Mouse (Mus musculus) MEL (cell line): ENCODE measurements around the gene Gm21897. TPM values are rescaled to one million over a fixed set of nuclear protein-coding genes. Genes with fewer than 3 reads are reported as not detected.

Experiments
- DNase-seq: peaks from one replicate; pipeline ENCODE4 v3.0.0; 2011; ENCODE audit warnings: low read depth, low spot score
- H3K27ac ChIP-seq: 2 replicates; pipeline ENCODE4 v1.5.1; 2012; ENCODE audit warnings: low read depth, mild to moderate bottlenecking, control low read depth, low read length, moderate library complexity; ENCODE audit not compliant: control insufficient read depth
- H3K27me3 ChIP-seq, 2 experiments: fragments of 150-350 bp in 1 of 2; sonication (generic) in 1 of 2; 2 replicates each; pipeline ENCODE4 v1.6.1; 2012; ENCODE audit warnings: low read length in 2 of 2, mild to moderate bottlenecking in 2 of 2, improper control_type of control experiment in 1 of 2, moderate library complexity in 1 of 2; ENCODE audit not compliant: insufficient read depth in 2 of 2, control insufficient read depth in 1 of 2
- H3K36me3 ChIP-seq, 2 experiments: 2 replicates each; pipeline ENCODE4 v1.6.1; 2012 to 2014; ENCODE audit warnings: low read length in 2 of 2, improper control_type of control experiment in 1 of 2, inconsistent platforms in 1 of 2, mild to moderate bottlenecking in 1 of 2; ENCODE audit not compliant: insufficient read depth in 2 of 2, control insufficient read depth in 1 of 2
- H3K4me1 ChIP-seq, 2 experiments: fragments of 150-350 bp in 1 of 2; sonication (generic) in 1 of 2; 2 replicates each; pipeline ENCODE4 v1.6.1; 2012; ENCODE audit warnings: low read length in 2 of 2, improper control_type of control experiment in 1 of 2, mild to moderate bottlenecking in 1 of 2; ENCODE audit not compliant: insufficient read depth in 2 of 2, control insufficient read depth in 1 of 2
- H3K4me3 ChIP-seq, 2 experiments: fragments of 150-350 bp in 1 of 2; sonication (generic) in 1 of 2; 2 replicates each; pipeline ENCODE4 v1.5.1; 2012; ENCODE audit warnings: low read depth in 2 of 2, low read length in 2 of 2, mild to moderate bottlenecking in 2 of 2, moderate library complexity in 2 of 2, control low read depth in 1 of 2, improper control_type of control experiment in 1 of 2; ENCODE audit not compliant: control insufficient read depth in 1 of 2, insufficient read depth in 1 of 2
- H3K79me2 ChIP-seq: 2 replicates; pipeline ENCODE4 v1.6.1; 2012; ENCODE audit warnings: mild to moderate bottlenecking, low read length, moderate library complexity; ENCODE audit not compliant: control insufficient read depth, poor library complexity, insufficient read depth
- H3K9ac ChIP-seq: 2 replicates; pipeline ENCODE4 v1.6.1; 2012; ENCODE audit warnings: low read depth, mild to moderate bottlenecking, control low read depth, low read length, moderate library complexity; ENCODE audit not compliant: control insufficient read depth, poor library complexity, severe bottlenecking
- H3K9me3 ChIP-seq: fragments of 150-350 bp; sonication (generic); replicated peaks from 2 replicates; pipeline ENCODE4 v1.6.1; 2012; ENCODE audit warnings: mild to moderate bottlenecking, low read length, improper control_type of control experiment, moderate library complexity; ENCODE audit not compliant: insufficient read depth
- BHLHE40 ChIP-seq: IDR thresholded peaks from 2 replicates; pipeline ENCODE4 v1.6.1; 2012; ENCODE audit warnings: low read depth, mild to moderate bottlenecking, inconsistent platforms, low read length, improper control_type of control experiment, borderline replicate concordance
- CHD1 ChIP-seq: IDR thresholded peaks from 2 replicates; pipeline ENCODE4 v1.6.1; 2012; ENCODE audit warnings: low read depth, mild to moderate bottlenecking, inconsistent platforms, low read length, improper control_type of control experiment
- CHD2 ChIP-seq: IDR thresholded peaks from 2 replicates; pipeline ENCODE4 v1.6.1; 2011; ENCODE audit warnings: low read length, improper control_type of control experiment
- CTCF ChIP-seq, 3 experiments: IDR thresholded peaks in 2 of 3; conservative IDR thresholded peaks in 1 of 3; 2 replicates each; pipeline ENCODE4 v1.5.1; 2011 to 2012; ENCODE audit warnings: low read length in 3 of 3, low read depth in 2 of 3, mild to moderate bottlenecking in 2 of 3, improper control_type of control experiment in 1 of 3, inconsistent platforms in 1 of 3, mixed read lengths in 1 of 3, moderate library complexity in 1 of 3; ENCODE audit not compliant: control insufficient read depth in 1 of 3, insufficient read depth in 1 of 3, poor library complexity in 1 of 3, severe bottlenecking in 1 of 3
- E2F4 ChIP-seq: IDR thresholded peaks from 2 replicates; pipeline ENCODE4 v1.6.1; 2011; ENCODE audit warnings: low read depth, low read length, improper control_type of control experiment, borderline replicate concordance
- ETS1 ChIP-seq: IDR thresholded peaks from 2 replicates; pipeline ENCODE4 v1.6.1; 2012; ENCODE audit warnings: low read depth, mild to moderate bottlenecking, inconsistent platforms, low read length, improper control_type of control experiment, moderate library complexity
- GABPA ChIP-seq: IDR thresholded peaks from 2 replicates; pipeline ENCODE4 v1.6.1; 2012; ENCODE audit warnings: low read depth, mild to moderate bottlenecking, inconsistent platforms, low read length, improper control_type of control experiment, moderate library complexity
- GATA1 ChIP-seq: IDR thresholded peaks from 2 replicates; pipeline ENCODE4 v1.6.1; 2011; ENCODE audit warnings: low read depth, low read length, improper control_type of control experiment
- HCFC1 ChIP-seq: IDR thresholded peaks from 2 replicates; pipeline ENCODE4 v1.6.1; 2012; ENCODE audit warnings: low read depth, mild to moderate bottlenecking, inconsistent platforms, low read length, improper control_type of control experiment, moderate library complexity
- JUND ChIP-seq: IDR thresholded peaks from 2 replicates; pipeline ENCODE4 v1.6.1; 2011; ENCODE audit warnings: low read depth, mild to moderate bottlenecking, improper control_type of control experiment, low read length
- KAT2A ChIP-seq: conservative IDR thresholded peaks from 2 replicates; pipeline ENCODE4 v1.6.1; 2012; ENCODE audit warnings: low read depth, low read length, improper control_type of control experiment, inconsistent platforms
- MAZ ChIP-seq: IDR thresholded peaks from 2 replicates; pipeline ENCODE4 v1.6.1; 2012; ENCODE audit warnings: low read depth, mild to moderate bottlenecking, inconsistent platforms, low read length, improper control_type of control experiment
- MEF2A ChIP-seq: IDR thresholded peaks from 2 replicates; pipeline ENCODE4 v1.6.1; 2014; ENCODE audit warnings: low read depth, mild to moderate bottlenecking, inconsistent platforms, low read length, improper control_type of control experiment; ENCODE audit not compliant: poor library complexity, insufficient replicate concordance, severe bottlenecking; ENCODE audit errors: extremely low read depth
- MYB ChIP-seq: IDR thresholded peaks from 2 replicates; pipeline ENCODE4 v1.6.1; 2011; ENCODE audit warnings: mild to moderate bottlenecking, low read depth, low read length, improper control_type of control experiment
- MYC ChIP-seq: IDR thresholded peaks from 2 replicates; pipeline ENCODE4 v1.6.1; 2011; ENCODE audit warnings: low read depth, mild to moderate bottlenecking, low read length, improper control_type of control experiment, moderate library complexity
- NELFE ChIP-seq: IDR thresholded peaks from 2 replicates; pipeline ENCODE4 v1.6.1; 2011; ENCODE audit warnings: low read depth, low read length, improper control_type of control experiment
- POLR2A ChIP-seq, 2 experiments: IDR thresholded peaks; 2 replicates each; pipeline ENCODE4 v1.6.1; 2011 to 2012; ENCODE audit warnings: low read length in 2 of 2, mild to moderate bottlenecking in 2 of 2, control low read depth in 1 of 2, improper control_type of control experiment in 1 of 2, low read depth in 1 of 2, moderate library complexity in 1 of 2; ENCODE audit not compliant: control insufficient read depth in 1 of 2, insufficient read depth in 1 of 2, poor library complexity in 1 of 2
- POLR2AphosphoS5 ChIP-seq: IDR thresholded peaks from 2 replicates; pipeline ENCODE4 v1.6.1; 2012; ENCODE audit warnings: low read depth, borderline replicate concordance, mild to moderate bottlenecking, inconsistent platforms, low read length, moderate library complexity, mixed read lengths
- RCOR1 ChIP-seq: IDR thresholded peaks from 2 replicates; pipeline ENCODE4 v1.6.1; 2012; ENCODE audit warnings: low read depth, mild to moderate bottlenecking, inconsistent platforms, low read length, improper control_type of control experiment
- SIN3A ChIP-seq: IDR thresholded peaks from 2 replicates; pipeline ENCODE4 v1.6.1; 2012; ENCODE audit warnings: low read length, improper control_type of control experiment, inconsistent platforms
- TAL1 ChIP-seq: IDR thresholded peaks from 2 replicates; pipeline ENCODE4 v1.6.1; 2012; ENCODE audit warnings: mild to moderate bottlenecking, inconsistent platforms, low read length, moderate library complexity, mixed read lengths
- UBTF ChIP-seq: IDR thresholded peaks from 2 replicates; pipeline ENCODE4 v1.6.1; 2012; ENCODE audit warnings: low read depth, mild to moderate bottlenecking, inconsistent platforms, low read length, improper control_type of control experiment, moderate library complexity, borderline replicate concordance; ENCODE audit not compliant: insufficient read depth
- USF1 ChIP-seq: IDR thresholded peaks from 2 replicates; pipeline ENCODE4 v1.6.1; 2014; ENCODE audit warnings: low read depth, mild to moderate bottlenecking, inconsistent platforms, low read length, improper control_type of control experiment, moderate library complexity
- USF2 ChIP-seq, 2 experiments: IDR thresholded peaks; 2 replicates each; pipeline ENCODE4 v1.6.1; 2011 to 2012; ENCODE audit warnings: improper control_type of control experiment in 2 of 2, low read length in 2 of 2, borderline replicate concordance in 1 of 2, inconsistent platforms in 1 of 2, low read depth in 1 of 2, mild to moderate bottlenecking in 1 of 2; ENCODE audit not compliant: insufficient read depth in 1 of 2
- ZNF384 ChIP-seq: IDR thresholded peaks from 2 replicates; pipeline ENCODE4 v1.6.1; 2012; ENCODE audit warnings: low read depth, mild to moderate bottlenecking, inconsistent platforms, low read length, improper control_type of control experiment
- polyA plus RNA-seq, 2 experiments: library from polyadenylated mRNA; stranded (reverse) in 1 of 2; unstranded in 1 of 2; fragments of >175 nt in 1 of 2; fragments of >200 nt in 1 of 2; gene quantifications; 2 replicates each; pipeline versions ENCODE4 v1.2.1 to v1.2.4; 2012; ENCODE audit warnings: low replicate concordance in 2 of 2, low read depth in 1 of 2; ENCODE audit not compliant: insufficient read length in 2 of 2, insufficient read depth in 1 of 2, missing spikeins in 1 of 2
- total RNA-seq: library from RNA; depleted of rRNA; stranded (reverse); fragments of 300-350 nt; gene quantifications from 2 replicates; pipeline ENCODE4 v1.2.3, GENCODE M21; 2012

Gene Gm21897
- total and polyA plus RNA-seq, 3 experiments: not detected

DNA sequence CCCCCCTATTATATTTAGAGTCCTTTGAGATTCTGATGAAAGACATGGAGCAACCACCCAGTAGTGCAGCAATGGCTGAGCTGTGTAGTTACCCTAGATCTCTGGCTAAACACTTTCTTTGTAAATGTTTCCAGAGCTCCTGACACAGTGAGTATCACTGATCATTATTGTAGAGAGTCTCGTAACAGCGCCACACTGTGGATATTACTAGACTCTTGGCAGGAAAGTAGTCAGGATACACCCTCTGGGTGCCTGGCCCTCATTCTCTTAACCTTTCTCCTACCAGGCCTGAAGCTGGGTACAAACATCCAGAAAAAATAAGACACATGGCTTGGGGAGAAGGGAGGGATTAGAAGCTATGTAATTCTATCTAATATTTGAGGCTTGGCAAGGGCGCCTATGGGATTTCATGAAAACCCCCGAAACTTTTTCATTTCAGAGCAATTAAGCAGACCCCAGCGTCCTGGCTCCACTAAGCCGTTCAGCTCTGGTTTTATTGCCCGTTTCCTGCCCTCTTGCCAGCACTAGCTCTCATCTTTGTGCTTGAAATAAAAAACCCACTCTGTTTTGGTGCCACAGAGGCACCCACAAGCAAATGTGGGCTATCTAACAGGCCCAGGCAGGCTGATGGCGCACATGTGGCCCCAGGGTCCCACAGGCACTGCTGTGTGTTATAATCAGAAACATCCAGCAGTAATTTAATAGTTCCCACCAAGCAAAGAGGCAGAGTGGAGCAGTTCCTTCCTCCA, 22.2 kb upstream of the Gm21897 start:
- no peak for TF ChIP-seq RCOR1
- TF ChIP-seq HCFC1: no peak
- no peak for TF ChIP-seq UBTF
- no peaks in the 10 kb centered on the region for H3K4me1 ChIP-seq
- no peak overlapping the region for H3K9ac ChIP-seq
- no peak overlapping the region for H3K27ac ChIP-seq
- no peak overlapping the region for H3K4me3 ChIP-seq
- no peaks in the 10 kb centered on the region for H3K27me3 ChIP-seq
- no peaks in the 10 kb centered on the region for H3K36me3 ChIP-seq
- no peak for DNase-seq
- H3K9me3 ChIP-seq: no peaks in the 10 kb centered on the region
- H3K79me2 ChIP-seq: no peaks in the 10 kb centered on the region

DNA sequence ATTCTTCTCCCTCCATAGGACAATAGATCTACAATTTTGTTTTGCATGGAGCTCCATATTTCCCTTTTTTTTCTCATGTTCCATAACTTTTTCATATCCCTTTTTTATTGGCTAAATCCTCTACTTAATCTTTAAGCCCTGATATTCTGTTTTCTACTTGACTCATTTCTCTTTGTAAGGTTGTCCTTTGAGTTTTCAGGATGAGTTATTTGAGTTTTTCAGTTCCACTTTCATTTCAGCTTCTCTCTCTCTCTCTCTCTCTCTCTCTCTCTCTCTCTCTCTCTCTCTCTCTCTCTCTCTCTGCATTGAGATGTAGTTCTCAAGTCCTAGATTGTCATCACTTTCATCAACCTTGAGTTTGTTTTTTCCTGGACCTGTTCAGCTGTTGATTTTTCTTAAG, 17.3 kb downstream of the Gm21897 start:
- no peak overlapping the region for H3K9ac ChIP-seq
- no peak overlapping the region for H3K27ac ChIP-seq
- TF ChIP-seq HCFC1 (no peak), ZNF384 (no peak), CHD1 (no peak), MAZ (no peak), SIN3A (no peak), CTCF (IDR thresholded peaks at IDR 0.05 in 2 of 3, conservative IDR thresholded peaks at IDR 0.05 in 1 of 3; ENCODE audit: control insufficient read depth in 1 of 3, insufficient read depth in 1 of 3, low read depth in 2 of 3, low read length in 3 of 3, poor library complexity in 1 of 3, severe bottlenecking in 1 of 3) (no peak), USF1 (no peak), KAT2A (no peak), CHD2 (no peak), GATA1 (no peak), UBTF (no peak), BHLHE40 (no peak), POLR2AphosphoS5 (no peak)
- no peaks in the 10 kb centered on the region for H3K9me3 ChIP-seq
- no peak for DNase-seq
- no peaks in the 10 kb centered on the region for H3K36me3 ChIP-seq
- no peaks in the 10 kb centered on the region for H3K79me2 ChIP-seq
- H3K4me3 ChIP-seq: no peak overlapping the region
- no peaks in the 10 kb centered on the region for H3K27me3 ChIP-seq
- H3K4me1 ChIP-seq: no peaks in the 10 kb centered on the region

DNA sequence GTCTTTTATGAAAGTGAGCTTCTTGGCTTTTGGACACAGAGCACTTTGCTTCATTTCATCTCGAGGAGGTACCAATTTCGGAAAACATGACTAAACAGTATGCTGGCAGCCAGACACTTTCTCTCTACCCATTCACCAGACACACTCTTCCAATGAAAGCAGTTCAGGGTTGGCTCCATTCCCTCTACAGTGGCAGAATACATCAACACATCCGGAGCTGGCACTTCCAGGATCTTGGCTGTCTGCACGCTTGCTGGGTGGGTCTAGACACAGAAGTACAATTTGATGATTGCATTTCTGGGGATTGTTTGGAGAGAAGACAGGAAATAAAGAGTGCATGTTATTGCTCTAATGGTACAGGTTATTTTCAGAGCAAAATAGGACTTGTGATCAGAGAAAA, 21.8 kb downstream of the Gm21897 start:
- no peak overlapping the region for H3K27ac ChIP-seq
- no peaks in the 10 kb centered on the region for H3K4me1 ChIP-seq
- no peaks in the 10 kb centered on the region for H3K79me2 ChIP-seq
- no peaks in the 10 kb centered on the region for H3K9me3 ChIP-seq
- H3K4me3 ChIP-seq: no peak overlapping the region
- no peaks in the 10 kb centered on the region for H3K27me3 ChIP-seq
- DNase-seq: no peak
- no peak overlapping the region for H3K9ac ChIP-seq
- no peaks in the 10 kb centered on the region for H3K36me3 ChIP-seq
- TF ChIP-seq GABPA (no peak), MEF2A (no peak), KAT2A (no peak), USF1 (no peak), ZNF384 (no peak), E2F4 (no peak), POLR2A (IDR thresholded peaks at IDR 0.05; ENCODE audit: control insufficient read depth in 1 of 2, insufficient read depth in 1 of 2, low read depth in 1 of 2, low read length in 2 of 2, poor library complexity in 1 of 2) (no peak), MYB (no peak), TAL1 (no peak), JUND (no peak), USF2 (IDR thresholded peaks at IDR 0.05; ENCODE audit: borderline replicate concordance in 1 of 2, insufficient read depth in 1 of 2, low read depth in 1 of 2, low read length in 2 of 2) (no peak), MYC (no peak), ETS1 (no peak), NELFE (no peak), UBTF (no peak)
